Mouse (Mus musculus) kidney, adult 11 months (tissue): Measurements from ENCODE around the gene Glcci1.

Experiments
- DNase-seq: peaks from one replicate; pipeline ENCODE4 v3.0.0; 2022

Gene Glcci1

GRCm38 (mm10) chr6:8560682-8561081 is 51.3 kb downstream of the Glcci1 start:
- DNase-seq, result no peak

- DNase-seq, result no peak
Measured at GRCm38 (mm10) chr6:8582377-8582776, 73.0 kb downstream of the Glcci1 start.

GRCm38 (mm10) chr6:8583892-8584291 is 74.5 kb downstream of the Glcci1 start:
- no peak for DNase-seq

GRCm38 (mm10) chr6:8591665-8592064 is 82.3 kb downstream of the Glcci1 start:
- no peak for DNase-seq

- no peak for DNase-seq
Measured at GRCm38 (mm10) chr6:8617369-8617768, 108.0 kb downstream of the Glcci1 start.

- no peak for DNase-seq
Measured at GRCm38 (mm10) chr6:8619582-8620350, 110.4 kb downstream of the Glcci1 start.

GRCm38 (mm10) chr6:8623045-8623444 is 113.6 kb downstream of the Glcci1 start:
- no peak for DNase-seq

GRCm38 (mm10) chr6:8628226-8628625 is 118.8 kb downstream of the Glcci1 start:
- no peak for DNase-seq

- DNase-seq, result no peak
Measured at GRCm38 (mm10) chr6:8628715-8629267, 119.4 kb downstream of the Glcci1 start.

GRCm38 (mm10) chr6:8630531-8630930 is 121.1 kb downstream of the Glcci1 start:
- no peak for DNase-seq

GRCm38 (mm10) chr6:8631362-8631761 is 122.0 kb downstream of the Glcci1 start:
- DNase-seq, result no peak

- DNase-seq, result no peak
Measured at GRCm38 (mm10) chr6:8631986-8632632, 122.7 kb downstream of the Glcci1 start.

- DNase-seq, result no peak
Measured at GRCm38 (mm10) chr6:8632701-8633100, 123.3 kb downstream of the Glcci1 start.

GRCm38 (mm10) chr6:8638122-8638521 is 128.7 kb downstream of the Glcci1 start:
- no peak for DNase-seq

GRCm38 (mm10) chr6:8638899-8639298 is 129.5 kb downstream of the Glcci1 start:
- no peak for DNase-seq

- DNase-seq, result no peak
Measured at GRCm38 (mm10) chr6:8639526-8639925, 130.1 kb downstream of the Glcci1 start.

GRCm38 (mm10) chr6:8640863-8641262 is 131.5 kb downstream of the Glcci1 start:
- no peak for DNase-seq

- DNase-seq, result no peak
Measured at GRCm38 (mm10) chr6:8644703-8645102, 135.3 kb downstream of the Glcci1 start.

- DNase-seq, result no peak
Measured at GRCm38 (mm10) chr6:8645708-8646107, 136.3 kb downstream of the Glcci1 start.
